Mouse (Mus musculus) hindbrain, embryonic 12.5 days (tissue): ENCODE measurements around the gene Krt35. TPM values are rescaled to one million over a fixed set of nuclear protein-coding genes. Genes with fewer than 3 reads are reported as not detected.

Source experiments
- ATAC-seq: fragments of 200-750 bp; cut with Nextera tagmentation; 2 replicates; pipeline ENCODE4 v1.8.0; 2017; ENCODE audit warnings: moderate TSS enrichment; ENCODE audit not compliant: low FRiP score
- H3K27ac ChIP-seq: fragments of 300-500 bp; sonication (generic); 2 replicates; pipeline ENCODE4 v1.5.1; 2016; ENCODE audit warnings: mild to moderate bottlenecking
- H3K27me3 ChIP-seq: fragments of 300-500 bp; sonication (generic); 2 replicates; pipeline ENCODE4 v1.6.1; 2016; ENCODE audit warnings: mild to moderate bottlenecking
- H3K36me3 ChIP-seq: fragments of 300-500 bp; sonication (generic); 2 replicates; pipeline ENCODE4 v1.6.1; 2016; ENCODE audit warnings: mild to moderate bottlenecking
- H3K4me1 ChIP-seq: fragments of 300-500 bp; sonication (generic); 2 replicates; pipeline ENCODE4 v1.6.1; 2016
- H3K4me2 ChIP-seq: fragments of 300-500 bp; sonication (generic); replicated peaks from 2 replicates; pipeline ENCODE4 v1.6.1; 2016; ENCODE audit warnings: mild to moderate bottlenecking
- H3K4me3 ChIP-seq: fragments of 300-500 bp; sonication (generic); 2 replicates; pipeline ENCODE4 v1.5.1; 2016; ENCODE audit warnings: mild to moderate bottlenecking
- H3K9ac ChIP-seq: fragments of 300-500 bp; sonication (generic); 2 replicates; pipeline ENCODE4 v1.6.1; 2016; ENCODE audit warnings: mild to moderate bottlenecking, moderate library complexity
- H3K9me3 ChIP-seq: fragments of 300-500 bp; sonication (generic); replicated peaks from 2 replicates; pipeline ENCODE4 v1.6.1; 2016; ENCODE audit warnings: mild to moderate bottlenecking
- WGBS: fragments of 180-500 bp; shearing (Covaris S2); methylation state at CpG from one replicate; pipeline ENCODE4 v1.1.7; 2016; 5-methylcytosine and 5-hydroxymethylcytosine counted together
- polyA plus RNA-seq: library from polyadenylated mRNA; unstranded; fragments of >200 nt; fragmentation: Nextera tagmentation; extraction: Ambion mirVana; gene quantifications from 2 replicates; pipeline ENCODE4 v1.2.1, GENCODE M21; 2016

Krt35 gene
- not detected in 2 replicates for polyA plus RNA-seq

DNA sequence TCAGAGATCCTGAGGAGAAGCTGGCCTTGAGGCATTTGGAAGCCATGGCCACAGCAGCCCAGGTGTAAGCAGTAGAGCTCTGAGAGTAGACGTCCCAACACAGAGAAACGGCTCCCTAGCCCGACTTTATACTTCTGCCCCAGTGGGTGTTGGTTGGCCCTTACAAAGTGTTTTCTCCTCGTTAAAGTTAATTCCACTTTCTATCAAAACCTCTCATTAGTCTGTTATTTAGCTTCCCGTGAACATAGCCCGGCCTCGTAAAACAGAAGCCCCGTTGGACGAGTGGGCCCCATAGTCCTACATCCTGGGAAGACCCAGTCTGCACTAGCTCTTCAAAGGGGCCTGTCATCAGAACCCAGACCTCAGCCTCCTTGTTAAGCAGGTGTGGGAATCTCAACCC is at the start of gene Krt35:
Gene Krt35 (minus strand): TSS at position 101 of the 400 bp plus-strand sequence.
- no peak within 1 kb of the TSS for H3K27ac ChIP-seq
- ATAC-seq, result no peak
- H3K4me2 ChIP-seq, result no peak within 1 kb of the TSS
- no peaks in the 10 kb centered on the region for H3K36me3 ChIP-seq
- H3K4me1 ChIP-seq, result peaks cover 10% of the 10 kb centered on the region
- WGBS, result 90% methylated on average over 9 of the region's 9 CpGs
- no peaks in the 10 kb centered on the region for H3K9me3 ChIP-seq
- no peak within 1 kb of the TSS for H3K4me3 ChIP-seq
- no peak within 1 kb of the TSS for H3K9ac ChIP-seq
- H3K27me3 ChIP-seq, result no peaks in the 10 kb centered on the region

GRCm38 (mm10) chr11:100145104-100145503 is 49.1 kb upstream of the Krt35 start:
- peak overlapping the region; percentile 50 for H3K4me2 ChIP-seq
- peak overlapping the region; percentile 22 for H3K4me3 ChIP-seq
- no peaks in the 10 kb centered on the region for H3K9me3 ChIP-seq
- peaks cover 42% of the 10 kb centered on the region for H3K27me3 ChIP-seq
- WGBS, result under 1% methylated on average over 20 of the region's 20 CpGs
- no peaks in the 10 kb centered on the region for H3K36me3 ChIP-seq
- no peak for ATAC-seq
- H3K4me1 ChIP-seq, result peaks cover 14% of the 10 kb centered on the region
- H3K27ac ChIP-seq, result no peak overlapping the region
- no peak overlapping the region for H3K9ac ChIP-seq

- WGBS, result 89% methylated on average over 21 of the region's 21 CpGs
- peaks cover 34% of the 10 kb centered on the region for H3K4me1 ChIP-seq
- no peak overlapping the region for H3K4me2 ChIP-seq
- no peak overlapping the region for H3K9ac ChIP-seq
- ATAC-seq, result no peak
- no peaks in the 10 kb centered on the region for H3K36me3 ChIP-seq
- no peak overlapping the region for H3K27ac ChIP-seq
- no peak overlapping the region for H3K4me3 ChIP-seq
- no peaks in the 10 kb centered on the region for H3K9me3 ChIP-seq
- peaks cover 33% of the 10 kb centered on the region for H3K27me3 ChIP-seq
These were observed 44.9 kb upstream of the Krt35 start for GRCm38 (mm10) chr11:100140966-100141365.

DNA sequence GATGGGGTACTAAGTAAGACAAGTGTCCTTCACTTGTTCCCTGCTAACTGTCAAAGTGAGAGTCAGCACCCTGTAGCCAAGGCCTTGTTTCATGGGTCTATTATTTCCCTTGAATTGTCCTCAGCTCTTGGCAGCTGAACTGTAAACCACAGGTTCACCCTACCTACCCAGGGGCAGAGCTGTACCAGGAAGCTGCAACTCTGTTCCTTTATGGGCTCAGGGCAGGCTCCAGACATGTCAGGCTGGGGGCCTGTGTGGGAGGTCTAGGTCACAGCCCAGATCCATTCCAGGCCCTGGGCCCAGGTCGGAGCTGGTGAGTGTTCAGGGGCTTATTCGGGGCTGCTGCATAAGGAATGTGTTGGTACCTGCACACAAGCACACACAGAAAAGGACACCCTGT is 43.4 kb upstream of the Krt35 start:
- H3K4me3 ChIP-seq, result no peak overlapping the region
- no peak for ATAC-seq
- H3K36me3 ChIP-seq, result no peaks in the 10 kb centered on the region
- WGBS, result 75% methylated on average over 2 of the region's 2 CpGs
- H3K27ac ChIP-seq, result no peak overlapping the region
- H3K4me1 ChIP-seq, result peaks cover 23% of the 10 kb centered on the region
- peaks cover 17% of the 10 kb centered on the region for H3K27me3 ChIP-seq
- no peaks in the 10 kb centered on the region for H3K9me3 ChIP-seq
- no peak overlapping the region for H3K4me2 ChIP-seq
- H3K9ac ChIP-seq, result no peak overlapping the region

- Histone ChIP-seq H3K27me3 (peaks cover 11% of the 10 kb centered on the region), H3K9me3 (no peaks in the 10 kb centered on the region), H3K27ac (no peak overlapping the region), H3K9ac (no peak overlapping the region), H3K4me1 (peaks cover 23% of the 10 kb centered on the region), H3K4me2 (no peak overlapping the region), H3K4me3 (no peak overlapping the region), H3K36me3 (no peaks in the 10 kb centered on the region)
- no peak for ATAC-seq
- 46% methylated on average over 7 of the region's 7 CpGs for WGBS
These were observed 42.8 kb upstream of the Krt35 start for GRCm38 (mm10) chr11:100138809-100139208.

DNA sequence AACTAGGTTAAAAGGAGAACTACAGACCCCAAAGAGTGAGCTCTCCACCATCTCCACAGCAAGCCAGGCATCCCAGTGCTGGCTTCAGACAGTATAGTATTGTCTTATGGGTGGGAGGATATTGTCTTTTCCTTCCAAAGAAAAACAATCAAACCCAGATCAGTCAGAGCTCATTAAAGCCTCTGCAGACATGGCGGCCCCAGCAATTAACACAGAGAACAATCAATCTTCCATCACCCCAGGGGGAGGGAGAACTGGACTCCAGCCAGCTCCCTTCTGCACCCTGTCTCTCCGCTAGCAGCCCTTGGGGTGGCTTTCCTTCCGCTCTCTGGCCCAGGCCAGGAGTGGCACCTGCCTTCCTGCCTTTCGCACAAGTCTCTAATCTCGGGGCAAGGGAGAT is 41.7 kb upstream of the Krt35 start:
- H3K4me2 ChIP-seq, result no peak overlapping the region
- no peak overlapping the region for H3K4me3 ChIP-seq
- 35% methylated on average over 5 of the region's 5 CpGs for WGBS
- H3K4me1 ChIP-seq, result peaks cover 23% of the 10 kb centered on the region
- peak; percentile 58; the same call in 1 of the 2 replicates for ATAC-seq
- no peak overlapping the region for H3K9ac ChIP-seq
- H3K27ac ChIP-seq, result no peak overlapping the region
- H3K9me3 ChIP-seq, result no peaks in the 10 kb centered on the region
- H3K36me3 ChIP-seq, result no peaks in the 10 kb centered on the region
- peaks cover 10% of the 10 kb centered on the region for H3K27me3 ChIP-seq

- Histone ChIP-seq H3K4me3 (no peak overlapping the region), H3K4me1 (peaks cover 23% of the 10 kb centered on the region), H3K4me2 (no peak overlapping the region), H3K27ac (no peak overlapping the region), H3K9ac (no peak overlapping the region), H3K27me3 (peaks cover 6% of the 10 kb centered on the region), H3K9me3 (no peaks in the 10 kb centered on the region), H3K36me3 (no peaks in the 10 kb centered on the region)
- WGBS, result 46% methylated on average over 5 of the region's 5 CpGs
- no peak for ATAC-seq
These were observed 40.5 kb upstream of the Krt35 start for GRCm38 (mm10) chr11:100136559-100136958.

GRCm38 (mm10) chr11:100135731-100136130 is 39.7 kb upstream of the Krt35 start, which contains the start of gene Krt15:
Krt15 (minus strand) TSS chr11:100135928.
- H3K4me1 ChIP-seq, result peaks cover 23% of the 10 kb centered on the region
- 72% methylated on average over 7 of the region's 7 CpGs for whole genome bisulfite sequencing
- H3K9ac ChIP-seq, result no peak within 1 kb of the TSS
- no peaks in the 10 kb centered on the region for H3K36me3 ChIP-seq
- no peaks in the 10 kb centered on the region for H3K9me3 ChIP-seq
- H3K27me3 ChIP-seq, result peaks cover 6% of the 10 kb centered on the region
- ATAC-seq, result no peak
- no peak within 1 kb of the TSS for H3K4me2 ChIP-seq
- no peak within 1 kb of the TSS for H3K27ac ChIP-seq
- no peak within 1 kb of the TSS for H3K4me3 ChIP-seq

DNA sequence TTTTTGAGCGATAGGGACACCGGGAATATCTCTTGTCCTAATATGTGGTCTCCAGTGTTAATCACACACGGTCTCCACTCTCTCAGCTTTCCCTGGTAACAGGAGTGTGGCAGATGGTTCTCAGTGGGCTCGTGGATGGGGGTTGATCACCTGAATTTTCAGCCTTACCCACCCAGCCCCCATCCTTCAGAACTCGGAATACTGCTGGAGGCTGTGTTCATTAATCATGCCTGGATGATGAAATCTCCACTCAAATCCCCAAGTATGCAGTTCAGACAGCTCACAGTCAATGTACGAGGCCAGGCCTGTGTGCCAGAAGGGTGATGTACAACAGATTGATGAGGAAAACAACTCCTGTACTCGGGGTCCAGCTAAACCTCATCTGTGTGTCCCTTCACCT is 28.9 kb upstream of the Krt35 start:
- Histone ChIP-seq H3K9me3 (no peaks in the 10 kb centered on the region), H3K36me3 (no peaks in the 10 kb centered on the region), H3K4me3 (no peak overlapping the region), H3K4me2 (no peak overlapping the region), H3K27ac (no peak overlapping the region), H3K4me1 (no peaks in the 10 kb centered on the region), H3K9ac (no peak overlapping the region), H3K27me3 (no peaks in the 10 kb centered on the region)
- no peak for ATAC-seq
- WGBS, result 80% methylated on average over 7 of the region's 7 CpGs

DNA sequence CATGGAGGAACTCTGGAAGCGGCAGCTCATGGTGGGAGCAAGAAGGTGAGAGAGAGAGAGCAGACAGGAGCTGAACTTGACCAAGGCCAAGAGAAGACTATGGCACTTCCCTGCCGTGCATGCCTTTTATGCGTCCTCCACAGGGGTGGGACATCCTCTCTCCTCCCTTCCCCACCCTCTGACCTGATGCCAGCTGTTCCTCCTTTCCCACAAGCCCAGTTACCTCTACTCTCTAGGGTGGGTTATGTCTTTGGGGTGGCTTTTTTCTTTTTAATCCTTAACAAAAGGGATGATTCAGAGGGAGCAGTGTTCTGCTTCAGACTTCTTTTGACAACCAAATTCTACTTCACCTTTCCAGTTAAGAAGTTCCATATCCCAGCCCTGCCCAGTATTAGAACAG is 25.4 kb upstream of the Krt35 start, which contains the start of gene Krt13:
Gene Krt13 (minus strand): TSS at position 101 of the 400 bp plus-strand sequence.
- H3K27me3 ChIP-seq, result no peaks in the 10 kb centered on the region

DNA sequence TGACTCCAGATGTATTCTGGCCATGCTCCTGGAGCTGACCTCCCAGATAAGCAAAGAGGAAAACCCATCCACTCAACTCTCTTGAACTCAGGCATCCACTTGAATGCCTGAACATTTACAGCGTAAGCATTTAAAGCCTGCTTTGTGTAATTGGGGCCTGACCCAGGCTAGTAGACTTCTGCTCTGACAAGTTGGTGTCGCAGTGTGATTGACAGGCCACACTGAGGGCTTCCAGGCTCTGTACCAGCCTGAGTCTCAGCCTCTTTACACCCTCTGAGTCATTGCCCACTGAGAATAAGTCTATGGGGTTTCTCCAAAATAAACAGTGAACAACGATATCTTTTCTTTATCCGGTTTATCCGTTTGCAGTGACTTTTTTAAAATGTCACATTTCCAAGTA is 24.3 kb upstream of the Krt35 start:
- no peak for ATAC-seq
- Histone ChIP-seq H3K27me3 (no peaks in the 10 kb centered on the region), H3K9me3 (no peaks in the 10 kb centered on the region), H3K36me3 (no peaks in the 10 kb centered on the region), H3K4me2 (no peak overlapping the region), H3K9ac (no peak overlapping the region), H3K27ac (no peak overlapping the region), H3K4me3 (no peak overlapping the region), H3K4me1 (no peaks in the 10 kb centered on the region)
- 86% methylated on average over 5 of the region's 5 CpGs for WGBS

More for the DNA sequence above, 25.4 kb upstream of the Krt35 start, which contains the start of gene Krt13:
- H3K9me3 ChIP-seq, result no peaks in the 10 kb centered on the region
- no peaks in the 10 kb centered on the region for H3K4me1 ChIP-seq
- H3K9ac ChIP-seq, result no peak within 1 kb of the TSS
- H3K4me3 ChIP-seq, result no peak within 1 kb of the TSS
- WGBS, result 81% methylated on average over 3 of the region's 3 CpGs
- H3K4me2 ChIP-seq, result no peak within 1 kb of the TSS
- H3K27ac ChIP-seq, result no peak within 1 kb of the TSS
- no peaks in the 10 kb centered on the region for H3K36me3 ChIP-seq
- ATAC-seq, result no peak

DNA sequence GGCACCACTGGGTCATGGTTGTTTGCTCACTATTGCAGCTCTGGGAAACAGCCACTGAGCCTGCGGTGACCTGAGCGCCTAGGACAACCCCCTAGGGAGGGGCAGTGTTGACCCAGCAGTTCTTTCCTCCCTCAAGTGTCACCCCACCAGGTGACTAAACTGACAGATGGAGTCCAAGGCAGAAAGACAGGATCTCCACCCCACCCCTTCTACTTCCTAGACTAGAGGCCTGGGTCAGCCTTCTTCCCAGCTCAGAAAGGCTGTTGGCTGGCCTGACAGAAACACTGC is 17.6 kb upstream of the Krt35 start:
- no peak for ATAC-seq
- Histone ChIP-seq H3K9me3 (no peaks in the 10 kb centered on the region), H3K27ac (no peak overlapping the region), H3K4me2 (no peak overlapping the region), H3K4me1 (no peaks in the 10 kb centered on the region), H3K36me3 (no peaks in the 10 kb centered on the region), H3K4me3 (no peak overlapping the region), H3K27me3 (no peaks in the 10 kb centered on the region), H3K9ac (no peak overlapping the region)
- 57% methylated on average over 2 of the region's 2 CpGs for WGBS

- Histone ChIP-seq H3K9ac (no peak overlapping the region), H3K9me3 (no peaks in the 10 kb centered on the region), H3K4me1 (no peaks in the 10 kb centered on the region), H3K4me3 (no peak overlapping the region), H3K27me3 (no peaks in the 10 kb centered on the region), H3K36me3 (no peaks in the 10 kb centered on the region), H3K27ac (no peak overlapping the region), H3K4me2 (no peak overlapping the region)
- 80% methylated on average over 11 of the region's 11 CpGs for WGBS
- ATAC-seq, result no peak
These were observed 17.1 kb upstream of the Krt35 start for GRCm38 (mm10) chr11:100112935-100113741.
